Mouse (Mus musculus) mature B cell (primary cell): ENCODE data around the gene Akap7.

Experiments
- in situ Hi-C: fragments of 300-500 bp; cut with MboI; formaldehyde crosslinking; loops from 2 replicates; pipeline ENCODE4 v1.14.3; 2019

Gene Akap7

GRCm38 (mm10) chr10:25257466-25257865 is 50.2 kb downstream of the Akap7 start:
- in situ Hi-C loops: no loop called here

GRCm38 (mm10) chr10:25253474-25253873 is 54.2 kb downstream of the Akap7 start:
- in situ Hi-C loops: no loop called here

GRCm38 (mm10) chr10:25253006-25253405 is 54.7 kb downstream of the Akap7 start:
- in situ Hi-C loops: no loop called here

GRCm38 (mm10) chr10:25250108-25250507 is 57.6 kb downstream of the Akap7 start:
- in situ Hi-C loops: no loop called here

- in situ Hi-C loops: no loop called here
Observed at GRCm38 (mm10) chr10:25246173-25246572, 61.5 kb downstream of the Akap7 start.

GRCm38 (mm10) chr10:25239156-25239555 is 68.5 kb downstream of the Akap7 start:
- in situ Hi-C loops: no loop called here

GRCm38 (mm10) chr10:25234080-25234479 is 73.6 kb downstream of the Akap7 start:
- in situ Hi-C loops: no loop called here

- in situ Hi-C loops: no loop called here
Observed at GRCm38 (mm10) chr10:25232700-25233099, 75.0 kb downstream of the Akap7 start.

GRCm38 (mm10) chr10:25231358-25231757 is 76.3 kb downstream of the Akap7 start:
- in situ Hi-C loops: no loop called here

GRCm38 (mm10) chr10:25224371-25224770 is 83.3 kb downstream of the Akap7 start:
- in situ Hi-C loops: loop anchor here (25.0 kb wide), 1 partner anchor 262 kb away; no protein-coding TSS in a partner anchor

GRCm38 (mm10) chr10:25220754-25221153 is 86.9 kb downstream of the Akap7 start:
- in situ Hi-C loops: loop anchor here (25.0 kb wide), 1 partner anchor 258 kb away; no protein-coding TSS in a partner anchor

GRCm38 (mm10) chr10:25219901-25220495 is 87.7 kb downstream of the Akap7 start:
- in situ Hi-C loops: loop anchor here (25.0 kb wide), 1 partner anchor 258 kb away; no protein-coding TSS in a partner anchor

- in situ Hi-C loops: loop anchor here (25.0 kb wide), 1 partner anchor 257 kb away; no protein-coding TSS in a partner anchor
Observed at GRCm38 (mm10) chr10:25219220-25219628, 88.4 kb downstream of the Akap7 start.

- in situ Hi-C loops: loop anchor here (25.0 kb wide), 1 partner anchor 256 kb away; no protein-coding TSS in a partner anchor
Observed at GRCm38 (mm10) chr10:25218746-25219145, 88.9 kb downstream of the Akap7 start.

GRCm38 (mm10) chr10:25215977-25216376 is 91.7 kb downstream of the Akap7 start:
- in situ Hi-C loops: loop anchor here (25.0 kb wide), 1 partner anchor 254 kb away; no protein-coding TSS in a partner anchor

GRCm38 (mm10) chr10:25213716-25214115 is 94.0 kb downstream of the Akap7 start:
- in situ Hi-C loops: loop anchor here (25.0 kb wide), 1 partner anchor 251 kb away; no protein-coding TSS in a partner anchor

GRCm38 (mm10) chr10:25208619-25209018 is 99.1 kb downstream of the Akap7 start:
- in situ Hi-C loops: loop anchor here (25.0 kb wide), 1 partner anchor 246 kb away; no protein-coding TSS in a partner anchor

GRCm38 (mm10) chr10:25207866-25208265 is 99.8 kb downstream of the Akap7 start:
- in situ Hi-C loops: loop anchor here (25.0 kb wide), 1 partner anchor 246 kb away; no protein-coding TSS in a partner anchor

- in situ Hi-C loops: loop anchor here (25.0 kb wide), 1 partner anchor 238 kb away; no protein-coding TSS in a partner anchor
Observed at GRCm38 (mm10) chr10:25200691-25201090, 107.0 kb downstream of the Akap7 start.

- in situ Hi-C loops: loop anchor here (25.0 kb wide), 1 partner anchor 237 kb away; no protein-coding TSS in a partner anchor
Observed at GRCm38 (mm10) chr10:25199510-25200353, 107.9 kb downstream of the Akap7 start.

GRCm38 (mm10) chr10:25198575-25198974 is 109.1 kb downstream of the Akap7 start:
- in situ Hi-C loops: no loop called here

- in situ Hi-C loops: no loop called here
Observed at GRCm38 (mm10) chr10:25198048-25198447, 109.6 kb downstream of the Akap7 start.
